Mouse (Mus musculus) small intestine, adult 2 months (tissue): ENCODE measurements at regions not wholly inside any gene's neighbourhood (a gene's known extent, or its start where the extent isn't known, plus 50 kb on each side); places are given as distances from the start of the nearest gene placed in this dataset.

Experiments
- H3K27ac ChIP-seq: fragments of 200-500 bp; 2 replicates; pipeline ENCODE4 v1.5.1; 2012; ENCODE audit warnings: low read depth, low read length, control low read depth, inconsistent platforms; ENCODE audit not compliant: insufficient read depth
- H3K27me3 ChIP-seq: fragments of 200-500 bp; 2 replicates; pipeline ENCODE4 v1.6.1; 2012; ENCODE audit warnings: mild to moderate bottlenecking, moderate library complexity, low read length, inconsistent platforms; ENCODE audit not compliant: control insufficient read depth, insufficient read depth
- H3K36me3 ChIP-seq: fragments of 200-500 bp; 2 replicates; pipeline ENCODE4 v1.6.1; 2012; ENCODE audit warnings: mild to moderate bottlenecking, low read length, control low read depth, inconsistent platforms; ENCODE audit not compliant: control insufficient read depth, insufficient read depth
- H3K4me1 ChIP-seq: fragments of 200-500 bp; 2 replicates; pipeline ENCODE4 v1.6.1; 2012; ENCODE audit warnings: low read length, inconsistent platforms, mixed read lengths; ENCODE audit not compliant: control insufficient read depth, insufficient read depth, insufficient read length
- H3K4me3 ChIP-seq: fragments of 200-500 bp; 2 replicates; pipeline ENCODE4 v1.5.1; 2012; ENCODE audit warnings: low read depth, mild to moderate bottlenecking, control low read depth, inconsistent platforms, low read length, moderate library complexity
- CTCF ChIP-seq: fragments of 200-500 bp; IDR thresholded peaks from 2 replicates; pipeline ENCODE4 v1.5.1; 2012; ENCODE audit warnings: low read depth, mild to moderate bottlenecking, control low read depth, inconsistent platforms, low read length, moderate library complexity, mixed read lengths; ENCODE audit not compliant: insufficient replicate concordance, insufficient read length; ENCODE audit errors: extremely low read depth
- POLR2A ChIP-seq: fragments of 200-500 bp; IDR thresholded peaks from 2 replicates; pipeline ENCODE4 v1.6.1; 2012; ENCODE audit warnings: low read depth, mild to moderate bottlenecking, control low read depth, inconsistent platforms, low read length, moderate library complexity
- WGBS: fragments of 180-500 bp; shearing (Covaris S2); methylation state at CpG from one replicate; pipeline ENCODE4 v1.1.7; 2018; 5-methylcytosine and 5-hydroxymethylcytosine counted together

- Histone ChIP-seq H3K27ac (no peak overlapping the region), H3K4me3 (no peak overlapping the region), H3K4me1 (no peaks in the 10 kb centered on the region), H3K27me3 (no peaks in the 10 kb centered on the region), H3K36me3 (no peaks in the 10 kb centered on the region)
- WGBS = 88% methylated on average over 9 of the region's 9 CpGs
- TF ChIP-seq CTCF = no peak
- no peak for TF ChIP-seq POLR2A
Observed at GRCm38 (mm10) chr12:12484921-12485680, 223.2 kb downstream of the Fam49a start.

- no peaks in the 10 kb centered on the region for H3K36me3 ChIP-seq
- no peak overlapping the region for H3K27ac ChIP-seq
- H3K4me1 ChIP-seq = no peaks in the 10 kb centered on the region
- H3K4me3 ChIP-seq = no peak overlapping the region
- WGBS = 91% methylated on average over 2 of the region's 2 CpGs
- H3K27me3 ChIP-seq = no peaks in the 10 kb centered on the region
- TF ChIP-seq POLR2A = no peak
- no peak for TF ChIP-seq CTCF
Observed at GRCm38 (mm10) chr12:12480451-12480850, 218.5 kb downstream of the Fam49a start.

DNA sequence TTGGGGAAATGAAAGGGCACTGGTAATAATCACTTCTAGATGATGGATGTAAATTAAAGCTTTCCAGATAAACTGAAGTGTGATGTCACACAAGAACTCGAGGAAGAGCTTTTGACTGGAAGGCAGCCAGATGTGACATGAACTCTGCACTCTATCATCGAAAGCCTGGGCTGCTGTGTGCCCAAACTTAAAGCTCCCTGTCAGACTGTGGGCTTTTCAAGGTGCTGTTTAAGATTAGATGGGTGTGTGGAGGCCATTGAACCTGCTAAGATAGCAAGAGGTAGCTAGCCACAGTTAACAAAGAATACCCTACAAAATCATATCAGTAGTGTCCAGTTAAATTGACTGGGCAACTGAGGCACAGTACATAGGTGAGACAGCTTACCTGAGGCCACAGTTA, 190.1 kb downstream of the Fam49a start:
- no peaks in the 10 kb centered on the region for H3K4me1 ChIP-seq
- H3K27me3 ChIP-seq = no peaks in the 10 kb centered on the region
- no peak overlapping the region for H3K4me3 ChIP-seq
- 9% methylated on average over 2 of the region's 2 CpGs for WGBS
- TF ChIP-seq CTCF (no peak), POLR2A (no peak)
- H3K27ac ChIP-seq = no peak overlapping the region
- H3K36me3 ChIP-seq = no peaks in the 10 kb centered on the region

GRCm38 (mm10) chr12:12446768-12447167, 184.8 kb downstream of the Fam49a start:
- Histone ChIP-seq H3K27me3 (no peaks in the 10 kb centered on the region), H3K4me3 (no peak overlapping the region), H3K27ac (no peak overlapping the region), H3K4me1 (no peaks in the 10 kb centered on the region), H3K36me3 (no peaks in the 10 kb centered on the region)
- 23% methylated on average over 2 of the region's 2 CpGs for WGBS
- no peak for TF ChIP-seq POLR2A
- TF ChIP-seq CTCF = no peak

GRCm38 (mm10) chr12:12446281-12446680, 184.3 kb downstream of the Fam49a start:
- Histone ChIP-seq H3K4me1 (no peaks in the 10 kb centered on the region), H3K27ac (no peak overlapping the region), H3K4me3 (no peak overlapping the region), H3K27me3 (no peaks in the 10 kb centered on the region), H3K36me3 (no peaks in the 10 kb centered on the region)
- TF ChIP-seq CTCF = no peak
- TF ChIP-seq POLR2A = no peak
- 58% methylated on average over 3 of the region's 3 CpGs for WGBS

DNA sequence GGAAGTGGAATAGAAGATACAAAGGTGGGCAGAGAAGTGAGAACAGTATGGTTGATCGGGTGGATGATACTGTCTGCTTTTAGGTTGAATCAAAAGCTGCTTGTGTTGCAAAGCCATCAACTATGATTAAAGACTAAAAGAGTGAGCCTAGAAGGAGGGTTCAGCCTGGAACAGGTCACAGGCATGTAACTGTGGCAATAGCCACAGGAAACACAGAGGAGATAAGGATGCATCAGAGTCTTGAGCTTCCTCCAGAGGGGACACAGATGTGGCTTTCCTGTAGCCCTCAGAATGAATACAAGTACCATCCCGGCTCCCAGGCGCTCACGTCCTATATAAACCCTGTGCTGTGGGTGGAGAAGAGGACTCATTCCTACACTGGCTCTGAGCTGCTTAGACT, 180.9 kb downstream of the Fam49a start:
- TF ChIP-seq POLR2A = no peak
- no peak for TF ChIP-seq CTCF
- no peaks in the 10 kb centered on the region for H3K4me1 ChIP-seq
- no peak overlapping the region for H3K27ac ChIP-seq
- WGBS = 91% methylated on average over 4 of the region's 4 CpGs
- no peaks in the 10 kb centered on the region for H3K36me3 ChIP-seq
- no peak overlapping the region for H3K4me3 ChIP-seq
- no peaks in the 10 kb centered on the region for H3K27me3 ChIP-seq

DNA sequence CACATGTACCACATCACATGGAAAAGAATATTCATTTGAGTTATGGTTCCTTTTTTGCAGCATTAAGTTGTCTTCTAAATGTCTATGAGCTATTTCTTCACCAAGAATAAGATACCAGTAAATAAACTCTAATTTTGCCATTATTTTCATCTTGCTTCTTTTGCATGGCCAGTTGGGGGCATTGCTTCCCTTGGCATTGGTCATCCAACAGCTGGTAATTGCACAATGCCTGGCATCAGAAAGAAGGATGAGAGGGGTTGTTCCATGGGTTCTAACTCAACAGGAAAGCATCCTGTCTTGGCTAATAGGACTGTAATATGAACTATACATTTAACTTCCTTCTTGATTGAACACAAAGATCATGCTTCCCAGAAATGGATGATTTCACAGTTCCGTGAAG, 174.4 kb downstream of the Fam49a start:
- H3K27me3 ChIP-seq = no peaks in the 10 kb centered on the region
- TF ChIP-seq POLR2A (no peak), CTCF (no peak)
- WGBS = 96% methylated on average over 1 of the region's 1 CpGs
- no peaks in the 10 kb centered on the region for H3K4me1 ChIP-seq
- no peak overlapping the region for H3K4me3 ChIP-seq
- no peaks in the 10 kb centered on the region for H3K36me3 ChIP-seq
- no peak overlapping the region for H3K27ac ChIP-seq

DNA sequence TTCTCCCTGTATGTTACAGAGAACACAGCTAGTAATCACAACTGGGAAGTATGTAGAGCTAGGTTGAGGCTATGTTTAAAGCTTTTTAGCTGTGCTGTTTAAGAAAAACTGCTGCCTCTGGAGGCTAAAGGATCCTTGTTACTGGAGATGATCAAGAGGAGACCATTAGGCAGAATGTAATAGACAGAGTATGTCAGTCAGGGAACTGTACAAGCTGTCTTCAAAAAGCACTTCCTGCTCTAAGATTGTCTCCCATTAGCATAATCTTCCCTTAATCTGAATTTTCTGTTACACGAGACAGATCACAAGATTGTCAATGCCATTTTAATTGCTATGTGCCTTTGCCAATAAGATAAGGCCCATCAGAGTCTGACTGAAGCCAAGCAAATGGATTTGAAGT, 170.7 kb downstream of the Fam49a start:
- TF ChIP-seq CTCF = no peak
- no peak for TF ChIP-seq POLR2A
- Histone ChIP-seq H3K4me1 (no peaks in the 10 kb centered on the region), H3K36me3 (no peaks in the 10 kb centered on the region), H3K4me3 (no peak overlapping the region), H3K27ac (no peak overlapping the region), H3K27me3 (no peaks in the 10 kb centered on the region)
- WGBS = 25% methylated on average over 1 of the region's 1 CpGs
